In genomic region chr7:79333419-79333818, GRCm38 (mm10) we compare ENCODE assay signal across 22 mouse cellular contexts. TPM values are rescaled to one million over a fixed set of nuclear protein-coding genes. Genes with fewer than 3 reads are reported as not detected.
"Had no signal": no experiment of that assay in that cellular context is flagged by ENCODE, and none has a peak within 500 bp of the region (broad histone marks: within the 10 kb centered on the region; RNA-seq: fewer than 3 reads in every experiment).

No protein-coding gene starts in this region.

- H3K27ac ChIP-seq: liver, embryonic 12.5 days; liver, embryonic 14.5 days; midbrain, embryonic 10.5 days; midbrain, embryonic 12.5 days; neural tube, embryonic 13.5 days; neural tube, embryonic 15.5 days had no signal

- H3K4me3 ChIP-seq: liver, embryonic 12.5 days; midbrain, embryonic 10.5 days; midbrain, embryonic 12.5 days; myocyte; neural tube, embryonic 13.5 days; neural tube, embryonic 15.5 days had no signal

- H3K9ac ChIP-seq: liver, embryonic 12.5 days; liver, embryonic 14.5 days; lung, embryonic 14.5 days; midbrain, embryonic 12.5 days; neural tube, embryonic 13.5 days; neural tube, embryonic 15.5 days had no signal

- H3K4me2 ChIP-seq: liver, embryonic 12.5 days; lung, embryonic 14.5 days; midbrain, embryonic 12.5 days; neural tube, embryonic 13.5 days; neural tube, embryonic 15.5 days had no signal

- H3K4me1 ChIP-seq: liver, embryonic 12.5 days; midbrain, embryonic 12.5 days had no signal

- H3K27me3 ChIP-seq: liver, embryonic 12.5 days; midbrain, embryonic 12.5 days; neural tube, embryonic 13.5 days; neural tube, embryonic 15.5 days had no signal

- H3K9me3 ChIP-seq: liver, embryonic 12.5 days; midbrain, embryonic 10.5 days; midbrain, embryonic 12.5 days; neural tube, embryonic 13.5 days; neural tube, embryonic 15.5 days had no signal

- ATAC-seq: liver, embryonic 12.5 days; midbrain, embryonic 16.5 days had no signal

- DNase-seq: lung, embryonic 14.5 days; lung, postnatal 4 days; midbrain, embryonic 14.5 days; retina, postnatal 1 day; right cerebral cortex, adult 18-20 months; right cerebral cortex, postnatal 25 days; right cerebral cortex, postnatal 4 days; spleen, adult 18-20 months; thymus, adult 18-20 months; thymus, postnatal 14 days; thymus, postnatal 36 days had no signal

RNA-seq across cellular contexts. Expression of gene Rlbp1, which starts 53.4 kb away (rescaled TPM):
- total RNA-seq: megakaryocyte, adult 5-6 weeks; megakaryocyte-erythroid progenitor cell, adult 5-6 weeks had no signal
- polyA plus RNA-seq: myocyte; small intestine, adult 2 months had no signal
